Mouse (Mus musculus) heart, postnatal 14 days (tissue): Measurements from ENCODE around the gene Nat10. TPM values are rescaled to one million over a fixed set of nuclear protein-coding genes. Genes with fewer than 3 reads are reported as not detected.

Source experiments
- DNase-seq, 2 experiments: peaks; one replicate each; pipeline ENCODE4 v3.0.0; 2021 to 2022
- intact Hi-C: fragments of 180-260 bp; cut with DNase I; formaldehyde crosslinking; loops from one replicate; pipeline ENCODE4 v1.15.1; 2025
- long read RNA-seq, 2 experiments: library from polyadenylated mRNA; stranded (forward); transcript quantifications; one replicate each; pipeline ENCODE4 v2.0.0; 2021
- total RNA-seq, 2 experiments: library from RNA; stranded (reverse); gene quantifications; 2 replicates each; pipeline ENCODE4 v1.2.3; 2021

Nat10 gene
- total RNA-seq = 10 to 100 TPM; 14.5 to 16.7 TPM
- long read RNA-seq, experiment 1, transcript Nat10-201 (29 exons, 3,879 nt) = major isoform, 12 of 19 reads
- long read RNA-seq, experiment 1, partial matches to known transcripts = 4 of 19 reads
- long read RNA-seq, experiment 1, other reads (novel, unspliced or antisense) = 3 of 19 reads
- long read RNA-seq, experiment 2, transcript Nat10-201 (29 exons, 3,879 nt) = major isoform, 7 of 11 reads
- long read RNA-seq, experiment 2, partial matches to known transcripts = 3 of 11 reads
- long read RNA-seq, experiment 2, other reads (novel, unspliced or antisense) = 1 of 11 reads

DNA sequence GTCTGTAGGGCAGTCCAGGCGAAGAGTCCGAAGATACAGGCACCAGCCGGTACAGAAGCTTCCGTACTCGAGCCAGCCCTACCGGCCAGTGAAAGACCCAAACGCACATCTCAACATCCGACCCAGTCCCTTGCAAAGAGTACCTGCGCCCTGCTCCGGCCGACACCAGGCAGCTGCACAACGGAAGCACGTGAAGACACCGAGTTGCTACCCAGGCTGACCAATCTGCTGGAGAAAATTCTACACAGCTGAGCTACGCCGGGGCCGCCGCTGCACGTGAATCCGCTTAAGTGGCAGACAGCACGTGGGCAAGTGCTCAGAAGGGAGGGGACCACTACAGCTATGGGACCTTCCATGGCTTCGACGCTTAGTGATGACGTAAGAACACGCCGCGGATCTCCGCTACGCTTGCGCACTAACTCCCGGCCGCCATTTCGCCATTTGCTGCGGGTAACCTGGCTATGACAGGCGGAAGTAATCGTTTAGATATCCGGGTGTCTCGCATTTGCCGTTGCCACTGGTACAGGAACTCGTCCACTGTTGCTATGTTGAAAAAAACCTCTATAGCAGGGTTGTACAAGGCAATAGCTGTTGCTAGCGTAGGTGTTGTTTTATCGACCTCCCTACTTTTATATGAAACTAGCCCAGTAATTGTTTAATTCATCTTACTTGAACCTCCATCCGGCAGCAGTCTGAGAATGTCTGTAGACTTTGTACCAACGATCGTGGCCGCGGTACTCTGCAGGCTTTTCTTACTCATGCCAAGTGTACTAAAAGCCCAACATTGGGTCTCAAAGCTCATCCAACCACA, at the start of gene Nat10:
TSS of gene Nat10 (minus strand) at position 365 of the 811 bp plus-strand sequence.
- DNase-seq = peak; percentile 96 to 99
- intact Hi-C loops = loop anchor here (2.0 kb wide), 1 partner anchor 36 kb away; the partner anchor contains the start of gene Caprin1

DNA sequence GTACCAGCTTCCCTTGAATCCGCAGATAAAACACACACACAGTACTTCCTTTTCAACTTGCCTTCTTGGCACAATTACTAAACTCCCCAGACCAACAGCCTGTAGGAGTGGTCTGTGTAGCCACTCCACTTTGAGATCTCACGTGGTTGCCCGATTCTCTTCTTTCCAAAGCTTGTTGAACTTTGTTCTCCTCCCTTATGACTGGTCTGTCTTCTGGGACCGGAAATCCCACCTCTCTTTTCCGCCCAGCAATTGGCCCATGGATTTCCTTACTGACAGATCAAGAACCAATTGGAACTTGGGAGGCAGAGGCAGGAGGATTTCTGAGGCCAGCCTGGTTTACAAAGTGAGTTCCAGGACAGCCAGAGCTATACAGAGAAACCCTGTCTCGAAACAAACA, 49.3 kb upstream of the Nat10 start:
- DNase-seq = no peak
- intact Hi-C loops = no loop called here

DNA sequence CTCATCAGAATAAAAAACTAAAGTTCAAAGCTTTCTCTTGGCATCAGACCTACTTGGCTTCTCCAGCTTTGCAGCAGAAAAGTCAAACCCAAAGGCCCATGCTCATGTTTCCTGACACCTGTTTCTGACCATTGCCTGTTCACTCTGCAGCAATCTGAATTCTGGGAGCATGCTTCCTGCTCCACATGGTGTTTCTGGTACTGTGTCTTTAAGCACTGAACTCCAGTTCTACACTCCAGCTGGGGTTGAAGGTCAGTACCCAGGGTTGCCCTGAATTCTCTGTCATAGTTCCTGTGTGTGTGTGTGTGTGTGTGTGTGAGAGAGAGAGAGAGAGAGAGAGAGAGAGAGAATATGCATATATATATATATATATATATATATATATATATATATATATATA, 47.4 kb upstream of the Nat10 start:
- intact Hi-C loops = no loop called here
- DNase-seq = no peak

DNA sequence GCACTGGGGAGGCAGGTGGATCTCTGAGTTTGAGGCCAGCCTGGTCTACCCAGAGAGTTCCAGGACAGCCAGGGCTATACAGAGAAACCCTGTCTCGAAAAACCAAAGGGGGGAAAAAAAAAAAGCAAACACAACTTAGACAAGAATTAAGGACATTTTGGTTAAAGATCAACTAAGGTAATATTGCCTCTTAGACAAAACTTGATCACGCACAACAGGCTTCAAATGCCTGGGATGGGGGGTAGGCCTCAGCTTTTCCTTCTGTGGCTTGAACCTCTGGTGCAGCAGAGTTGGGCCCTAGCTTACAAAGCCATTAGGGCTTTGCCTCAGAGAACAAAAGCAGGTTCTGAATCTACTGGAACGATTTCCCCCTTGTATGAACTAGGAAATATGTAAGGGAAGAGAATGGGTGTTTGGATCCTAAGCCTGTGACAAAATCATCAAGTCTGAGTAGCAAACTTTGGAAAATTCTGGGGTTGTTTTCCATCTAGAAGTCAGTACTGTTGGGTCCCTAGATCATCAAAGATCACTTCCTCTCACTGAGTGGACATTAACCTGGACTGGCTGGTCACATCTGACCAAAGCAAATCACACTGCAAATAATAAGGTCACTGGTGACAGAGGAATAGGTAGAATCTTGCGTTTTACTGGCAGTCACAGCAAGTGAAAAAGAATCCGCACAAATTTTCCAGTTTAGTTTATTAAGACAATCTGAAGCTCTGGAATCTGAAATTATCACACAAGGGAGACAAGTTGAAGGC, 42.9 kb upstream of the Nat10 start:
- intact Hi-C loops = no loop called here
- DNase-seq = no peak

DNA sequence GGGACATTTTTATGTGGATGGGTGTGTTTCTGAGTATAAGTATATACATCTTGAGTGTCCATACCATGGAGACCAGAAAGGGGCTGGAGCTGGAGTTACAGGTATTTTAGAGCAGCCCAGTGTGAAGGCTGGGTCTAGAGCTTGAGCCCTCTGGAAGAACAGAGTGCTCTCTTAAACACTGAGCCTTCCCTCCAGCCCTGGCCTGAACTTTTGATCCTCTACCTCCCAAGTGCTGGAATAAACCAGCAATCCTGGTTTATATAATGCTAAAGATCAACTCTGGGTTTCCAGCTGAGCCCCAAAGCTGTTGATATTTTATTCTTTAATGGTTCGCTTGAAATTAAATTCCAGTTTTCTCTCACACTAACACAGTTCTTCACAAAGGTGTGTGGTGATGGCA, 41.4 kb upstream of the Nat10 start:
- intact Hi-C loops = no loop called here
- no peak for DNase-seq

DNA sequence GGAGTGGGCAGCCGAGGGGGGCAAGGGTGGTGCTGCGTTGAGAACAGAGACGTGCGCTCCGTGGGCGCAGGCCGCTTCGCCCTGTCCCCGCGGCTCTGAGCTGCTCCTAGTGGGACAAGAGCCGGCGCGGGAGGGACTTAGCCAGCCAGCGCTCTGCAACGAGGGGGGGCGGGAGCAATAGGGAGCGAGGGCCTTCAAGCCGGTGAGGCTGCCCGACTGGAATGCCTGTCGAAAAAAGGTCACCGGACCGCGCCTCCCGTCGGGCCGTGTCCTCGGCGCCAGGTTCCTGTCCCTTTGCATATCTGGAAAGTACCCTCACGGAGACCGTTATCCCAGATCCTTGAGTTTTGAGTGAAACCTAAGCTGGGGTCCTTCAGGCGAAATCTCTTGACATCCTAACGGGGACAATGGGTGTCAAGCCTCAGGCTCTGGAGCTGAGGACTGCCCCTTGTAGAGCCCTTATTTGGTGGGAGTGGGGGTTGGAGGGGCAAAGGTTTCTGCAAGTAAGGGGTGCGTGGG, 36.5 kb upstream of the Nat10 start, which contains the start of gene Caprin1:
TSS of gene Caprin1 (minus strand) at position 159 of the 519 bp plus-strand sequence.
- intact Hi-C loops = loop anchor here (2.0 to 5.0 kb wide), 3 partner anchors 37 to 175 kb away; partner anchors contain the start of gene Nat10
- DNase-seq = peak; percentile 92 to 93

DNA sequence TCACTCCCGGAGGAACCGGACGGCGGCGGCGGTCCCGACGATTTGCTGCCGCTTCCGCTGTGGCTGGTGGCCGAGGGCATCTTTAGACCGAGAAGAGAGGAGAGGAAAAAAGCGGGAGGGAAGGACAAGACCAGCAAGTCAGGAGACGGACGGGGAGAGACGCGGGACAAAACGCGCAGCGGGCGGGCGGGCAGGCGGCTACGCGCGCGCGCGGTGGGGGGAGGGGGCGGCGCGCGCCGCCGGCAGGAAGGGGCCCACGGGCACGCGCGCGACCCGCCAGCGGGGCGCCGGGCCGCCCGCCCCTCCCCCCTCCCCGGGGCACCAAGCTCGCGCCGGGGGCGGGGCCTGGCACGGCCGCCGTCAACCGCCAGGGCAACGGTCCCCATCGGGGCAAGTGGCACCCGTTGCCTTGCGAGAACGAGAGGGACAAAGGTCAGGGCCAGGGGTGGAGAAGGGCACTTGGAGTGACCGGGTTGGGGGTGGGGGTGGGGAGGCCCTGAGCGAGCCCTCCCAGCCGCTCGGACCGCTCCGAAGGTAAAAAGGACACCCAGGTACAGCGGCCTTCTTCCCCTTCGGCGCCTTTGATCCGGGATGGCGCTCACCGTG, 35.9 kb upstream of the Nat10 start:
- peak; percentile 87 to 88 for DNase-seq
- intact Hi-C loops = loop anchor here (2.0 to 5.0 kb wide), 3 partner anchors 36 to 175 kb away; partner anchors contain the start of gene Nat10

DNA sequence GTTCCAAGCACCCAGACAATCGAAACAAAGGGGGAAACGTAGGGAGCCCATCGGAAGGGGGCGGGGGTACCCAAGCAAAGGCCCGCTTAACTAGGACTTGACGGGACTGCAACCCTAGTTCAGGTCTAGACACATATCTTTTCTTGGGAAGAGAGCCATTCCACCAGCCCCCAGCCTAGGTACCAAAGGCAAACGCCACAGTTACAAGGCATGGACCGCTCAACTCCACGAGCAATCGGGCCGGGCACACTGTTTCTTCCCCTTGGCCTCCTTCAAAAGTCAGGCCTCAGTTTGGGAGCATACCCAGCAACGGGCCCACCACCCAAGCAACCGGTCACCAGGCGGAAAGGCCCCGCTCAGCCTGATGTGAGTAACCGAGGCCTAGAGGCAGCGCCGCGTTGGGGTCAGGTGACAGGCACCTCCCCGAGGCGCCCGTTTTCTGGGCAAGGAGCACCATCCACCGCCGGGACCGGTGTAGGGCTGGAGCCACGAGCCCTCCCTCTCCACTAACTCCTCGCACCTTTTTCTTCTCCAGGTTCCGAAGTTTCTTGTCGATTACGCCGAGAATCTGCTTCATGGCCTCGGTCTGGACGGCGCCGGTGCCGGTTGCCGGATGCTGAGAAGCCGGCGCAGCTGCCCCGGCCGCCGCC, 35.3 kb upstream of the Nat10 start:
- peak; percentile 58 to 61 for DNase-seq
- intact Hi-C loops = loop anchor here (2.0 to 5.0 kb wide), 3 partner anchors 36 to 176 kb away; partner anchors contain the start of gene Nat10

DNA sequence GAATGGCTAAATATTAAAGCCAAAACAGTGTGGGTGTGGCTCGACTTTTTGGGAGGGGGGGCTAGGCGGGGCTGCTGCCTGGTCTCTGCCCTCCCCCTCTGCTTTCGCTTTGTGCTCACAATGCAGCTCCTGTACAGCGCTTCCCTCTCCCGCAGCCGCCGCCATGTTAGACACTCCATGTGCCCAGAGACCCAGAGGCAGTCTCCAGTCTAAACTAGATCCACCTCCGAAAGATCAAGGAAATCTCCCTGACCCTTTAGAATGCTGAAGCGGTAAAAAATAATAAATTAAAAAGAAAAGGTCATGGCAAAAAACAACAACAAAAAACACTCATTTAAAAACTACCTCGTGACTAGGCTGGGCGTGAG, 34.8 kb upstream of the Nat10 start:
- DNase-seq = peak; percentile 69 to 71
- intact Hi-C loops = loop anchor here (2.0 to 5.0 kb wide), 4 partner anchors 19 to 176 kb away; partner anchors contain the start of gene Nat10

DNA sequence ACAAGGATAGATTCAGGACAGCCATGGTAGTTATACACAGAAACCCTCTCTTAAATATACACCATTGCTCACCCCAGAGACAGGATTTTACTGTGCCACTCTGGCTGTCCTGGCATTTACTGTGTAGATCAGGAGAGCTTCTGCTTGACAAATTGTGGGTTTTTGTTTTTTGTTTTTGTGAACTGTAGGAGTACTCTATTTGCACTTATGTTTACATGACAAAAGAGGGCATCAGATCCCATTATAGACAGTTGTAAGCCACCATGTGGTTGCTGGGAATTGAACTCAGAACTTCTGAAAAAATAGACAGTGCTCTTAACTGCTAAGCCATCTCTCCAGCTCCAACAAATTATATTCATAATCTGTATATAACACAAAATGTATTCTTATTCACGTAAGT, 30.9 kb upstream of the Nat10 start:
- no peak for DNase-seq
- intact Hi-C loops = no loop called here

DNA sequence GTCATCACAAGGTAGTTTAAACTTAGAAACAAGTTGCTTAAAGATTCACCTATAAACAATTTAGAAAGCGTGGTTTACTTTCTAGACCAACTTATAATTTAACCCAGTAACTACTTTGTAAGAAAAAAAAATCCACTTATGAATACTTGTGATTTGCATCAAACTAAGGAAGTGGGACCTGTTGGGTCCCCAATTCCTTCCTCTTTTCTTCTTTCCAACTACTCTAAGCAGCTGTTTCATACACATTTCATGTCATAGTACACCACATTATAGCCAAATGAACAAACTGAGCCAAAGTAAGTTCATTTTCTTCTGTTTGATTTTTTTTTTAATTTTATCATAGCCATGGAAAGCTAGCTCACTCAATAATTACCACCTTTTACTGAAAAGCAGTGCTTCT, 24.7 kb upstream of the Nat10 start:
- intact Hi-C loops = no loop called here
- DNase-seq = no peak

DNA sequence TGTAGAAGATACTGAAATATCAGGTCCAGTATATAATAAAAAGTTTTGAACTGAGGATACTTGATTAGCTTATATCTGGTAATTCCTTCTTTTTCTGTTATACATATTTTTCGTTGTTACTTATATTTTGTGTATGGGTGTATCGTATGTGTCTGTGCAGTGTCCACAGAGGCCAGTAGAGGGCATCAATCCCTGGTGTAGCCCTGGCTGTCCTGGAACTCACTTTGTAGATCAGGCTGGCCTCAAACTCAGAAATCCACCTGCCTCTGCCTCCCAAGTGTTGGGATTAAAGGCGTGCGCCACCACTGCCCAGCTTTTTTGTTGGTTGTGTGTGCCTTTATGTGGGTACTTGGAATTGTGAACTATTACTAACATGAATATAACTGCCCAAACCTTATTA, 23.6 kb upstream of the Nat10 start:
- DNase-seq = peak; percentile 6 to 16
- intact Hi-C loops = no loop called here

DNA sequence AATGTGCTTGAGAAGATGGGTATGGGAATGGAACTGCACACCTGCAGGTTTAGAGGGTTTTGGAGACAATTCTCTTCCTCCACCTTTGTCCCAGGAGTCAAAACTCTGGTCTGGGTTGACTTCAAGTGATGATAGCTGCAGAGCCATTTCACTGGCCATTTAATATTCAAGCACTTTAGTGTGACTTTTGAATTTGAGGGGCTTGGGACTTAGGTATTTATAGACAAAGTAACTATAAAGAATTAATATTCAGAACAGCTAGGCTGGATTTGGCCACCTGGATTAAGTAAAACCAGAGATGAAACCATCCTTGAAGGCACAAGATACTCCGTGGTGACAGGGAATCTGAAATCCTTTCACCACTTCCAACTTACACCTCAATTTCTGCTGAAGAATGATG, 1.4 kb upstream of the Nat10 start:
- intact Hi-C loops = no loop called here
- no peak for DNase-seq

DNA sequence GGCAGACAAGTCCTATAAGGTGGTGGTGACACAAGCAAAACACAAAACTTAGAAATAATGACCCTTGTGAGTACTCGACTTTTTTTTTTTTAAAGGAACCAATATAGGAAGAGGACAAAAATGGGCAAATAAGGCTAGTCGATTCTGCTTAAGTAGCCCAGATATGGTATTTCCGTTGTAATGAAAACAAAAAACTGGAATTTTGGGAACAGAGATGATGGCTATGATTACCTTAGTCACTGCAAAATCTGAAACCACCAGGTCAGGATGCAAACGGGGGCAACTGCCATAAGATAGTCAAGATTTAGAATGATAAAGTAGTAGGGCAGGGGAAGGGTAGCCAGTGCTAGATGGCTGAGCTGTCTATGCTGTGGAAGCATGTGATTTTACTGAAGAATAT, 923 bp upstream of the Nat10 start:
- DNase-seq = no peak
- intact Hi-C loops = loop anchor here (2.0 kb wide), 1 partner anchor 35 kb away; the partner anchor contains the start of gene Caprin1

DNA sequence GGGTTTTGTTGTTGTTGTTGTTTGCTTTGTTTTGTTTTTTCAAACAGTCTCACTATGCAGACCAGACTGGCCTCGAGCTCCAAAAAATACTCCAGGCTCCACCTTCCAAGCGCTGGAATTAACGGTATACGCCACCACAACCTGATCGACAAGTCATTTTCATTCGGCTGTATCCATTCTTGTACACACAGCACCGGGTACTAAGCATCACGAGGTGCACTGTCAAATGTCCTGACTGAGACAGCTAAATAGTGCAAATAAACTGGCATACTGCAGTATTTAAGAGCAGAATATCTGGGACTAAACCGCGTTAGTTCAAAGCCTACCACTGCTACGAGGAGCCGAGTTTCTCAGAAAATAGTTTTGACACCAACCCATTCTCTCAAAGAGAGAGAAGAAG, 649 bp downstream of the Nat10 start:
- intact Hi-C loops = loop anchor here (2.0 kb wide), 1 partner anchor 36 kb away; the partner anchor contains the start of gene Caprin1
- DNase-seq = no peak

DNA sequence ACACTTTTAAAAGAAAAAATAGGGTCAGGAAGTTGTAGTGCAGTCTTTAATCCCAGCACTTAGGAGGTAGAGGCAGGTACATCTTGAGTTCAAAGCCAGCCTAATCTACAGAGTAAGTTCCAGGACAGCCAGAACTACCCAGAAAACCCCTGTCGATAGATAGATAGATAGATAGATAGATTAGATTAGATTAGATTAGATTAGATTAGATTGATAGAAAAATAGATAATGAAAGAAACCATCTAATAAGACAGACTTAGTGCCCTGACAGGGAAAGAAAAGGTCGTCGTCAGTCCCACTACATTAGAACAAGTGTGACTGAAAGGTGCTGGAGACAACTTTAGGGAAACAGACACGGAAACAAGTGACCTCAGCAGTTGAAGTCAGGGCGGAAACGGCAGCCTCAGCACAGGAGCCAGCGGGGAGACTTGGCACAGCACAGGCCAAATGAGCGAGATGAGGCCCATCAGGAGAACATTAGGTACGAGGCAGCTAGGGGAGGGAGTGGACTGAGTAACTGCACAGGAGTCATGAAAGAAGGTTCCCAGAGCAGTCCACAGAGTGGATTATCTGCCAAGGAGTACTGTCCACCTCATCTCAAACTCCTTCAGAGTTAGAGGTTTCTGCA, 5.5 kb downstream of the Nat10 start:
- DNase-seq = no peak
- intact Hi-C loops = no loop called here

DNA sequence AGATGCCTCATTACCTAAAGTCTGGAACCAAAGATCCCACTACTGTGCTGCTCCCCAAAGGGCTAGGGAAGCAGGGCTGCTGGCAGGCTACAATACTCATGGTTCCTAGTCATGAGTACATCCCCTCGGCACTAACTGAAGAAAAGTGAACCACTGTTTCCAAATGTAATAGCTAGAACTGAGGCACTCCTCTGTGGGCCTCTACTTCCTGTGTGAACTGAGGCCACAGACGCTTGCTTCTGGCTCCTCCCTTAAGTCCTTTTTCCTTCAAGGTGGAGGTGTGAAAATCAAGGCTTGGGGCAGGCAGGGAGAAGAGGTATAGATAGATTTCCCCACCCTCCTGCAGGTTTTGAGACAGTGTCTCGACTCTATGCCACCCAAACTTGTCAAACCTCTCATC, 6.5 kb downstream of the Nat10 start:
- no peak for DNase-seq
- intact Hi-C loops = no loop called here

DNA sequence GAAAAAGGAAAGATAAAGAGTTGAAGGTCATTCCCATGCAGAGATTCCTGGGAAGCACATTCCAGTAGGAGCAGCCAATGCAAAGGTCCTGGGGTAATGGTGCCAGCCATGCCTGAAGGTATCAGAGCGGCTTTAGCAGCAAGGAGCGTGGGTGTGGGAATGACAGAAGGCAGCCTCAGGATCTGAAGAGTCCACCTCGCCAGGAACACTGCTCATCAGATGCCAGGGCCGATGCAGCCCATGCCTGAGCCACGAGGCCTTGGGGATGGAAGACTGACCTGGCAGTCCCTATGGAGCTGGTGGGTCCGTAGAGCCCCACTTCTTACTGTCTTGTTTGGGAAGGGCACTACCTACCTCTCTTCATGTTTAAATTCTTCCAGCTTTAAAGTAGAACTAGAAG, 9.3 kb downstream of the Nat10 start:
- intact Hi-C loops = no loop called here
- DNase-seq = no peak

DNA sequence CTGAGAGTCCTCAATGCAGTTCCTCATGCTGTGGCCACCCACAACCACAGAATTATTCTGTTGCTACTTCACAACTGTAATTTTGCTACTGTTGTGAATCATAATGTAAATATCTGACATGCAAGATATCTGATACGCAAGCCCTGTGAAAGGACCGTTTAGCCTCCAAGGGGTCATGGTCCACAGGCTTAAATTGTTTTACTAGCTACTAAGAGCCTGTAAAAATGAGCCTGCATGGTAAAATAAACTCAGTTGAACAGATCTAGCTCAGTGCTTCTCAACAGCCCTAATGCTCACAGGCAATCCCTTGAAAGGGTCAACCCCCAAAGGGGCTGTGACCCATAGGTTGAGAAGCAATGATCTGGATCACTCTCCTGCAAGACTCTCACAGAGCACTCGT, 12.0 kb downstream of the Nat10 start:
- intact Hi-C loops = loop anchor here (10.0 kb wide), 1 partner anchor 116 kb away; no protein-coding TSS in a partner anchor
- no peak for DNase-seq
